Mouse (Mus musculus): Measurements from ENCODE around the gene Pla2g15. TPM values are rescaled to one million over a fixed set of nuclear protein-coding genes. Genes with fewer than 3 reads are reported as not detected.

Gene Pla2g15
- polyA plus RNA-seq, 1 experiment from 2014 or later = 6.4 TPM

Other genes starting within 250 kb of the Pla2g15 start
- gene Pskh1, start 250.0 kb upstream of the Pla2g15 start, polyA plus RNA-seq (2014; fragmentation: Nextera tagmentation; extraction: Ambion mirVana) = 11.2 and 13.6 TPM in 2 replicates
- 0.61 and 1.9 TPM in 2 replicates for gene Ctrl, start 216.5 kb upstream of the Pla2g15 start, polyA plus RNA-seq (2014; fragmentation: Nextera tagmentation; extraction: Ambion mirVana)
- 22.5 and 26.9 TPM in 2 replicates for gene Psmb10, start 212.0 kb upstream of the Pla2g15 start, polyA plus RNA-seq (2014; fragmentation: Nextera tagmentation; extraction: Ambion mirVana)
- 0.23 and 0.28 TPM in 2 replicates for gene Lcat, start 207.0 kb upstream of the Pla2g15 start, polyA plus RNA-seq (2014; fragmentation: Nextera tagmentation; extraction: Ambion mirVana)
- gene Slc12a4, start 184.3 kb upstream of the Pla2g15 start, polyA plus RNA-seq (2014; fragmentation: Nextera tagmentation; extraction: Ambion mirVana) = 7.2 and 7.8 TPM in 2 replicates
- not detected in 2 replicates for gene Dpep3, start 171.0 kb upstream of the Pla2g15 start, polyA plus RNA-seq (2014; fragmentation: Nextera tagmentation; extraction: Ambion mirVana)
- gene Dus2, start 159.1 kb upstream of the Pla2g15 start, polyA plus RNA-seq (2014; fragmentation: Nextera tagmentation; extraction: Ambion mirVana) = 14.4 and 16.4 TPM in 2 replicates
- gene Dpep2nb, start 144.4 kb upstream of the Pla2g15 start, polyA plus RNA-seq (2014; fragmentation: Nextera tagmentation; extraction: Ambion mirVana) = 0.28 TPM in 1 of 2 replicates, not detected in the other
- gene Ddx28, start 138.5 kb upstream of the Pla2g15 start, polyA plus RNA-seq (2014; fragmentation: Nextera tagmentation; extraction: Ambion mirVana) = 21.8 and 23.4 TPM in 2 replicates
- 3.9 and 4.0 TPM in 2 replicates for gene Nfatc3, start 91.6 kb upstream of the Pla2g15 start, polyA plus RNA-seq (2014; fragmentation: Nextera tagmentation; extraction: Ambion mirVana)
- 0.88 and 0.89 TPM in 2 replicates for gene Esrp2, start 13.4 kb upstream of the Pla2g15 start, polyA plus RNA-seq (2014; fragmentation: Nextera tagmentation; extraction: Ambion mirVana)
- 88.3 and 89.4 TPM in 2 replicates for gene Slc7a6, start 18.5 kb downstream of the Pla2g15 start, polyA plus RNA-seq (2014; fragmentation: Nextera tagmentation; extraction: Ambion mirVana)
- 41.5 and 42.2 TPM in 2 replicates for gene Slc7a6os, start 60.5 kb downstream of the Pla2g15 start, polyA plus RNA-seq (2014; fragmentation: Nextera tagmentation; extraction: Ambion mirVana)
- 59.5 and 61.7 TPM in 2 replicates for gene Prmt7, start 60.5 kb downstream of the Pla2g15 start, polyA plus RNA-seq (2014; fragmentation: Nextera tagmentation; extraction: Ambion mirVana)
- gene Smpd3, start 187.6 kb downstream of the Pla2g15 start, polyA plus RNA-seq (2014; fragmentation: Nextera tagmentation; extraction: Ambion mirVana) = 9.3 and 10.3 TPM in 2 replicates

All from midbrain, embryonic 11.5 days (tissue).